Mouse (Mus musculus): ENCODE results near the gene Golga2.

GRCm38 (mm10) chr2:32240591-32240990 lies 46.6 kb upstream of the Golga2 start:
- TF ChIP-seq CTCF (IDR thresholded peaks at IDR 0.05; ENCODE audit: low read depth) (no peak), EP300 (IDR thresholded peaks at IDR 0.05; ENCODE audit: low read depth) (no peak)

All from heart, postnatal 0 days (tissue).